Mouse (Mus musculus) ES-Bruce4 (cell line): Measurements from ENCODE around the gene Slc16a11. TPM values are rescaled to one million over a fixed set of nuclear protein-coding genes. Genes with fewer than 3 reads are reported as not detected.
A peak's percentile ranks its signal among the peaks of the same experiment; 100 is the strongest.

Source experiments
- H3K27ac ChIP-seq: 2 replicates; pipeline ENCODE4 v1.5.1; 2012; ENCODE audit warnings: low read length, inconsistent platforms; ENCODE audit not compliant: insufficient read depth
- H3K27me3 ChIP-seq: 2 replicates; pipeline ENCODE4 v1.6.1; 2012; ENCODE audit warnings: mild to moderate bottlenecking, low read length, inconsistent platforms; ENCODE audit not compliant: control insufficient read depth, poor library complexity, insufficient read depth, severe bottlenecking
- H3K36me3 ChIP-seq: 2 replicates; pipeline ENCODE4 v1.6.1; 2012; ENCODE audit warnings: inconsistent platforms, mild to moderate bottlenecking, low read length, moderate library complexity; ENCODE audit not compliant: control insufficient read depth, poor library complexity, insufficient read depth, severe bottlenecking
- H3K4me1 ChIP-seq: one replicate; pipeline ENCODE4 v1.8.1; 2011; ENCODE audit warnings: low read length; ENCODE audit not compliant: control insufficient read depth, insufficient read depth
- H3K4me3 ChIP-seq: 2 replicates; pipeline ENCODE4 v1.5.1; 2011; ENCODE audit warnings: low read depth, mild to moderate bottlenecking, low read length
- H3K9ac ChIP-seq: 2 replicates; pipeline ENCODE4 v1.6.1; 2012; ENCODE audit warnings: low read depth, mild to moderate bottlenecking, inconsistent platforms; ENCODE audit not compliant: poor library complexity, severe bottlenecking
- H3K9me3 ChIP-seq: replicated peaks from 2 replicates; pipeline ENCODE4 v1.6.1; 2012; ENCODE audit warnings: mild to moderate bottlenecking, low read length, inconsistent platforms; ENCODE audit not compliant: control insufficient read depth, poor library complexity, insufficient read depth, severe bottlenecking
- CTCF ChIP-seq: IDR thresholded peaks from one replicate; pipeline ENCODE4 v1.8.1; 2011; ENCODE audit warnings: low read depth, low read length
- EP300 ChIP-seq: IDR thresholded peaks from 2 replicates; pipeline ENCODE4 v1.6.1; 2011; ENCODE audit warnings: low read depth, low read length; ENCODE audit not compliant: insufficient read depth
- POLR2A ChIP-seq: IDR thresholded peaks from one replicate; pipeline ENCODE4 v1.8.1; 2011; ENCODE audit warnings: low read length; ENCODE audit not compliant: insufficient read depth
- polyA plus RNA-seq: library from polyadenylated mRNA; stranded (reverse); fragments of >200 nt; gene quantifications from 2 replicates; pipeline ENCODE4 v1.2.4, GENCODE M21; 2011; ENCODE audit warnings: low read depth; ENCODE audit not compliant: missing spikeins, insufficient read depth, insufficient read length

Gene Slc16a11
- polyA plus RNA-seq, 1 experiment, result 2.0 TPM

DNA sequence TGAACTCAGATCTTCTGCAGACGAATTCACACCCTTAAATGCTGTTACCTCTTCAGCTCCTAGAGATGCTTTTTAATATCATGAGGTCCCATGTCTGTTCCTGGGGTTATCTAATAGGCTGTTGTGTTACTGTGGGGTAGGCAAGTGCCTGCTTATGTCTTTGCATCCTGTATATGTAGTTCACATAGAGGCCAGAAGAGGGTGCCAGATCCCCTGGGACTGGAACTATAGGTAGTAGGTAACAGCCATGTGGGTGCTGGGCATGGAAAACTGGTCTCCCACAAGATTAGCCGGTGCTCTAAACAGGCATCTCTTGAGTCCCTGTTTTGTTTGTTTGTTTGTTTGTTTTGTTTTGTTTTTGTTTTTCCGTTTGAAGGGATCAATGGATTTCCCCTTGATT, 40.7 kb upstream of the Slc16a11 start:
- no peaks in the 10 kb centered on the region for H3K4me1 ChIP-seq
- no peak overlapping the region for H3K9ac ChIP-seq
- H3K9me3 ChIP-seq, result no peaks in the 10 kb centered on the region
- TF ChIP-seq CTCF (peak; percentile 38), POLR2A (no peak), EP300 (no peak)
- no peak overlapping the region for H3K27ac ChIP-seq
- no peak overlapping the region for H3K4me3 ChIP-seq
- no peaks in the 10 kb centered on the region for H3K36me3 ChIP-seq
- no peaks in the 10 kb centered on the region for H3K27me3 ChIP-seq

DNA sequence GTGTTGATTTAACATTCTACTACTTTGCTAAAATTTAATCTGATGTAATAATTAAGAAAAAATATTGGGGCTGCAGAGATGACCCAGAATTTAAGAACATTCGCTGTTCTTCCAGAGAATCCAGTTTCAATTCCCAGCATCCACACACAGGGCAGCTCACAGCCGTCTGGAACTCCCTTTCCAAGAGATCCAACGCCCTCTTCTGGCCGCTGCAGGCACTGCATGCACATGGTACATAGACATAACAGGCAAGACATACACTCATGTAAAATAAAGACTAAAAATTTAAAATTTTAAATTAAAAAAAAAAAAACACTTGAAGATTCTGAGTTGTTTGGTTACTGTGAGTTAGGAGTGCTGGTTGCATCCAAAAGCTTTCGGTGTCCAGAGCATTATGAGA, 40.3 kb upstream of the Slc16a11 start:
- Histone ChIP-seq H3K27me3 (no peaks in the 10 kb centered on the region), H3K27ac (no peak overlapping the region), H3K9ac (no peak overlapping the region), H3K4me1 (no peaks in the 10 kb centered on the region), H3K4me3 (no peak overlapping the region), H3K36me3 (no peaks in the 10 kb centered on the region), H3K9me3 (no peaks in the 10 kb centered on the region)
- peak; percentile 38 for TF ChIP-seq CTCF
- no peak for TF ChIP-seq EP300

DNA sequence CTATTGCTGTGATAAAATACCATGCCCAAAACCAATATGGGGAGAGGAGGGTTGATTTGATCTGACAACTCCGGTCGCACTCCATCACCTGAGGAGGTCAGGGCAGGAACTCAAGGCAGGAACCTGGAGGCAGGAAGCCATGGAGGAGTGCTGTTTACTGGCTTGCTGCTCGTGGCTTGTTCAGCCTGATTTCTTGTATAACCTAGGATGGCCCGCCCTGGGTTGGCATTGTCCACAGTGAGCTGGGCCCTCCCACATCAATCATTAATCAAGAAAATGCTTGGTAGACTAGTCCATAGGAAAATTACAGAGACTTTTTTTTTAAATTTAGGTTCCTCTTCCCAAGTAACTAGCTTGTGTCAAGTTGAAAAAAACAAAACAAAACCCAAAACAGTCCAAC, 38.1 kb upstream of the Slc16a11 start:
- no peaks in the 10 kb centered on the region for H3K4me1 ChIP-seq
- H3K27me3 ChIP-seq, result no peaks in the 10 kb centered on the region
- no peak overlapping the region for H3K27ac ChIP-seq
- TF ChIP-seq EP300 (no peak), POLR2A (no peak), CTCF (no peak)
- no peaks in the 10 kb centered on the region for H3K36me3 ChIP-seq
- H3K9ac ChIP-seq, result no peak overlapping the region
- H3K9me3 ChIP-seq, result no peaks in the 10 kb centered on the region
- no peak overlapping the region for H3K4me3 ChIP-seq

GRCm38 (mm10) chr11:70177647-70178046, 34.9 kb upstream of the Slc16a11 start:
- Histone ChIP-seq H3K36me3 (no peaks in the 10 kb centered on the region), H3K27ac (no peak overlapping the region), H3K4me1 (no peaks in the 10 kb centered on the region), H3K27me3 (no peaks in the 10 kb centered on the region), H3K9ac (no peak overlapping the region), H3K4me3 (no peak overlapping the region), H3K9me3 (no peaks in the 10 kb centered on the region)
- TF ChIP-seq POLR2A (no peak), CTCF (peak; percentile 72)

DNA sequence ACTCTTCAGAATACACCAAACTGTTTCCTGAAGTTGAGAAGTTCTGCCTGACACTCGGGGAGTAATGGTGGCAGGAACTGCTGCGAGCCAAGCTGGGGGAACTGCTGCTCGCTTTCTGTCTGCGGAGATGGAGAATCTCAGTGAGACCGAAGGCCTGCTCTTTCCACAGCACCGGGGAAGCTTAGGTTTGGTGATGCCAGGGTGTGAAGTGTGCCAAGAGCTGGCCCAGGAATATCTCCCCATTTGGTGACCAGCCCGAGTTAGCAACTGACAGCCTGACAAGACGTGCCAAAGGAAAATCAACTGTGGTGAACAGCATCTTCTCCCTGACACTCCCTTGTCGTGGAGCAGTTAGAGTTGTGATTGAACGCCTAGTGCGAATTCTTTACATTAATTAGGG, 34.2 kb upstream of the Slc16a11 start:
- H3K27me3 ChIP-seq, result no peaks in the 10 kb centered on the region
- TF ChIP-seq CTCF (no peak), POLR2A (no peak), EP300 (no peak)

DNA sequence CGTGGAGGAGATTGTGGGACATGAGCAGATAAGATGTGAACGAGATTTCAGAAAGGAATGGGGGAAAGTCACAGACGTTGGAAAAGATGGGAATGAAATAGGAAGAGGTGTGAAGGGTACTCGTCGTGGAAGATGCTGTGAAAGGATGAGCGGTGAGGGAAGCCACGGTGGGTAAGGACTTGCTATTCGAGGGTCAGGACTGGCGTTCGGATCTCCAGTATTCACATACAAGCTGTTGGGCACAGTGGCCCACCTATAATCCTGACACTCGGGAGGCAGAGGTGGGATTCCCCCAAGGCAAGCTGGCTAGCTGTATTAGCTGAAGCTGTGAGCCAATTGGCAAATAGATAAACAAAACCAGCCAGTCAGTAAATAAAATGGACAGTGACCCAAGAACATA, 33.8 kb upstream of the Slc16a11 start:
- H3K36me3 ChIP-seq, result no peaks in the 10 kb centered on the region
- H3K4me3 ChIP-seq, result no peak overlapping the region
- H3K4me1 ChIP-seq, result no peaks in the 10 kb centered on the region
- TF ChIP-seq EP300 (no peak), CTCF (no peak), POLR2A (no peak)
- no peak overlapping the region for H3K9ac ChIP-seq
- no peaks in the 10 kb centered on the region for H3K9me3 ChIP-seq
- no peaks in the 10 kb centered on the region for H3K27me3 ChIP-seq
- H3K27ac ChIP-seq, result no peak overlapping the region

More for the DNA sequence above, 34.2 kb upstream of the Slc16a11 start:
- no peaks in the 10 kb centered on the region for H3K9me3 ChIP-seq
- H3K4me1 ChIP-seq, result no peaks in the 10 kb centered on the region
- no peak overlapping the region for H3K27ac ChIP-seq
- H3K36me3 ChIP-seq, result no peaks in the 10 kb centered on the region
- H3K9ac ChIP-seq, result no peak overlapping the region
- no peak overlapping the region for H3K4me3 ChIP-seq

GRCm38 (mm10) chr11:70179401-70179800, 33.2 kb upstream of the Slc16a11 start:
- Histone ChIP-seq H3K27ac (no peak overlapping the region), H3K4me1 (no peaks in the 10 kb centered on the region), H3K27me3 (no peaks in the 10 kb centered on the region), H3K9me3 (no peaks in the 10 kb centered on the region), H3K4me3 (no peak overlapping the region), H3K9ac (no peak overlapping the region), H3K36me3 (no peaks in the 10 kb centered on the region)
- TF ChIP-seq CTCF (no peak), POLR2A (no peak), EP300 (no peak)
